Mouse (Mus musculus) liver, adult 10 weeks (tissue): ENCODE measurements around the gene Patz1. TPM values are rescaled to one million over a fixed set of nuclear protein-coding genes. Genes with fewer than 3 reads are reported as not detected.

Source experiments
- polyA plus RNA-seq: library from polyadenylated mRNA; stranded (reverse); fragments of 350-450 nt; fragmentation: Illumina TruSeq; extraction: RNeasy Lipid Tissue Mini Kit (QIAGEN cat#74804); gene quantifications from one replicate; pipeline ENCODE4 v1.2.3, GENCODE M21; 2014; ENCODE audit warnings: low read depth, low replicate concordance

The Patz1 gene
- 3.3 TPM for polyA plus RNA-seq

DNA sequence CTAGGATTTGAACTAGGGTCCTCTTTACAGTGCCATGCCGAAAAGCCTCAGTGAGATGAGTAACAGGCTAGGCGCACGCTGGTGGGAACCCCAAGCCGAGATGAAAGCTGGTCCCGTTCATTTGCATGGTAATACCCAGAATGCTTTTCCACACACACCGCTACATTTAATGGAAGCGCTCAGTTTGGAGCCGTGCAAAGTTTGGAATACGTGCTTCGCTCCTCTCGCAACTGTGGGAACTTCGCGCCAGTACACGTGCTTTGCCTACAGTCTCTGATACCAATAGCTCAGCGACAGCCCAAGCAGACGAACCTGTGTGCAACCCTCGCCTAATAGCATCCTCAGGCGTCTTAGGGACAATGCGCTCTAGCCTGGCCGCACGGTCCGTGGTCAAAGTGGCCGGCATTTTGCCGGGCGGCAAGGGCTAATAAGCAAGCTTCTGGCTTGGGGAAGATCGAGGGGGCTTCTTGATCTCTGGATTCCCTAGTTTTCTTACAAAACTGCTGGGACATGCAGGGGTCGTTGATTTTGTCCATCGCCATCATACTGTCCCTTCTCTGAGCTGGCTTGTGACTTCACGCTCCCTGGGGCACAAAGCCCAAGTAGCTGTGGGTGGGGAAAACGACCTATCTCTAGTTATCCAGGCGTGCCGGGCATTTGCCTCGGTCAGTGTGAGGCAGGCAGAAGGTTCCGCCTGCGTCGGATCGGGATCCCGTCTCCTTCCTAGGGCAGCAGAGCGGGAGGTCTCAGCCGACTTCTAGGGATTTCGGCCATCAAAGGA is at the start of gene Patz1:
Gene Patz1 (plus strand): TSS at position 354 of the 781 bp plus-strand sequence.

DNA sequence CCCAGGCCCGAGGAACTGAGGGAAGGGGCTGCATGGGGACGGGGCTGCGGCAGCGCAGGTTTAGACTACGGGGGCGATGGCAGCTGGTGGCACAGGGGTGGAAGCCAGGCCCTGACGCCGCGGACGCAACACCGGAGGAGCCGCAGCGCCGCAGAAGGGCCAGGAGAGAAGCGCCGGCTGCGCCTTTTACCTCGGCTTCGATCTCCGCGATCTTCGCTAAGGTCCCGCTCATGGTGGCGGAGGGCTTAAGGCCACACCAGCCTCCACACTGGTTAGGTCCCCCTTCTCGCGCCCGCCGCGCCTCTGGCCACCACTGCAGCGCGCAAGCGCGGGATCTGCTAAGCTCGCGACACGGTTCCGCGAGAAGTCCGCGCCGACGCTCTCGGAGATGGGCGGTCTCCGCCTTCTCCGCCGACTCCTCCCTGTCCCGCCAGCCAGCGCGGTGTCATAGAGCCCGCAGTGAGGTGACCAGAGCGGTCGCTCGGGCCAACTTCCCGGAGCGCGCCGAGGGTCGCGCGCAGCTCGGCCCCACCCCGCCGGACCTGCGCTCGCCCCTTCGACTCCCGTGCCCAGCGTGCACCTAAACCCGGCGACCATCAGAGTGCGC is 22.5 kb upstream of the Patz1 start, which contains the start of gene Drg1:
Gene Drg1 (minus strand): TSS at position 337 of the 607 bp plus-strand sequence.

DNA sequence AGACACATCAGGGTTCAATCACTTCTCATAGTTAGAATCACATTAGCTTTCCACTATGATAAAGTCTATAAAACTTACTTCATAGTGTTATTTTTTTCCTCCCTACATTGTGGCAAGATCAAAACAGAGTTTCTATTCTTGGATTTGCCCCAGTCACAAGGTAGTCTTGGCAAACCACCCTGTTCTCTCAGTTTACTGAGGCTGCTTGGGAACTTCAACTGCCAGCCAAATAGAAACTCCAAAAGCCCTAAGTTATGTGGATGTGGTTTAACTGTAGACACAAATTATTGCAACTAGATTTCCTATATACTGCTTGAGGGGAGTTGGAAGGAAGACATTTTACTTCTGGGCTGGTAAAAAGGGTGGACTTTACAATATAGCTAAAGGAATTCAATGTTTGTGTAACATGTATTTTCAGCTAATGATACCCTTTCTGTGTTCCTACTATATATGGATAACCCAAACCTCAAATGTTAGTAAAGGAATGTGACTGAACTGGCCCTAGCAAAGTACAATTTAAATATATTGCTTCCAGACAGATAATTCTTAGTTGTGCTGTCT is 41.3 kb downstream of the Patz1 start, which contains the start of gene Pik3ip1:
Gene Pik3ip1 (plus strand): TSS at position 511 of the 561 bp plus-strand sequence.

Other genes with a start within 250 kb of the Patz1 start
- 5.7 TPM for gene Sfi1, start 95.4 kb upstream of the Patz1 start, polyA plus RNA-seq
- gene Eif4enif1, start 86.5 kb upstream of the Patz1 start, polyA plus RNA-seq = 28.9 TPM
- 114 TPM for gene Drg1, start 22.5 kb upstream of the Patz1 start, polyA plus RNA-seq
- gene Pik3ip1, start 41.5 kb downstream of the Patz1 start, polyA plus RNA-seq = not detected
- gene Limk2, start 120.3 kb downstream of the Patz1 start, polyA plus RNA-seq = 2.3 TPM
- 18.9 TPM for gene Rnf185, start 163.5 kb downstream of the Patz1 start, polyA plus RNA-seq
- gene Pla2g3, start 199.4 kb downstream of the Patz1 start, polyA plus RNA-seq = not detected
- gene Inpp5j, start 215.9 kb downstream of the Patz1 start, polyA plus RNA-seq = not detected
- not detected for gene Selenom, start 225.8 kb downstream of the Patz1 start, polyA plus RNA-seq